Mouse (Mus musculus) lung, postnatal 0 days (tissue): ENCODE results near the gene Trmt44. TPM values are rescaled to one million over a fixed set of nuclear protein-coding genes. Genes with fewer than 3 reads are reported as not detected.

Experiments used
- ATAC-seq: fragments of 200-750 bp; cut with Nextera tagmentation; 2 replicates; pipeline ENCODE4 v1.8.0; 2017; ENCODE audit warnings: moderate library complexity
- DNase-seq: peaks from one replicate; pipeline ENCODE4 v3.0.0-alpha.2; 2016; ENCODE audit warnings: low spot score
- H3K27ac ChIP-seq: fragments of 300-500 bp; sonication (generic); 2 replicates; pipeline ENCODE4 v1.5.1; 2014; ENCODE audit warnings: antibody characterized with exemption, mild to moderate bottlenecking, low read length, mixed read lengths
- H3K27me3 ChIP-seq: fragments of 300-500 bp; sonication (generic); replicated peaks from 2 replicates; pipeline ENCODE4 v1.6.1; 2014; ENCODE audit warnings: low read length, mixed read lengths; ENCODE audit not compliant: insufficient read depth
- H3K36me3 ChIP-seq: fragments of 300-500 bp; sonication (generic); 2 replicates; pipeline ENCODE4 v1.6.1; 2014; ENCODE audit warnings: low read length, mixed read lengths; ENCODE audit not compliant: insufficient read depth
- H3K4me1 ChIP-seq: fragments of 300-500 bp; sonication (generic); 2 replicates; pipeline ENCODE4 v1.6.1; 2014; ENCODE audit warnings: antibody characterized with exemption, low read depth, low read length, mixed read lengths; ENCODE audit not compliant: insufficient read depth
- H3K4me2 ChIP-seq: fragments of 300-500 bp; sonication (generic); replicated peaks from 2 replicates; pipeline ENCODE4 v1.6.1; 2014; ENCODE audit warnings: low read depth, mild to moderate bottlenecking, low read length, moderate library complexity, mixed read lengths
- H3K4me3 ChIP-seq: fragments of 300-500 bp; sonication (generic); 2 replicates; pipeline ENCODE4 v1.5.1; 2014; ENCODE audit warnings: low read depth, low read length
- H3K9ac ChIP-seq: fragments of 300-500 bp; sonication (generic); replicated peaks from 2 replicates; pipeline ENCODE4 v1.6.1; 2014; ENCODE audit warnings: low read depth, mild to moderate bottlenecking
- H3K9me3 ChIP-seq: fragments of 300-500 bp; sonication (generic); 2 replicates; pipeline ENCODE4 v1.6.1; 2016; ENCODE audit warnings: low read length, mixed read lengths
- CTCF ChIP-seq: IDR thresholded peaks from 2 replicates; pipeline ENCODE4 v1.5.1; 2016; ENCODE audit warnings: antibody characterized with exemption, mild to moderate bottlenecking
- EP300 ChIP-seq: IDR thresholded peaks from 2 replicates; pipeline ENCODE4 v1.6.1; 2016; ENCODE audit warnings: antibody characterized with exemption, mild to moderate bottlenecking, control low read depth
- WGBS: fragments of 180-500 bp; shearing (Covaris S2); extraction: QIAGEN DNeasy Blood & Tissue Kit; methylation state at CpG from one replicate; pipeline ENCODE4 v1.1.7; 2014; 5-methylcytosine and 5-hydroxymethylcytosine counted together
- polyA plus RNA-seq: library from polyadenylated mRNA; unstranded; fragments of >200 nt; fragmentation: Nextera tagmentation; extraction: Ambion mirVana; gene quantifications from 2 replicates; pipeline ENCODE4 v1.2.1, GENCODE M21; 2015

The Trmt44 gene
- polyA plus RNA-seq = 3.4 and 4.4 TPM in 2 replicates

GRCm38 (mm10) chr5:35574653-35575599, at the start of gene Trmt44:
Gene Trmt44, minus strand, starts transcription at chr5:35575070.
- H3K4me3 ChIP-seq = peak within 1 kb of the TSS; percentile 74
- TF ChIP-seq CTCF (no peak), EP300 (no peak)
- H3K27me3 ChIP-seq = no peaks in the 10 kb centered on the region
- 3% methylated on average over 56 of the region's 56 CpGs for WGBS
- H3K9me3 ChIP-seq = no peaks in the 10 kb centered on the region
- peak within 1 kb of the TSS; percentile 77 for H3K9ac ChIP-seq
- DNase-seq = peak; percentile 94
- peak within 1 kb of the TSS; percentile 48 for H3K27ac ChIP-seq
- H3K4me1 ChIP-seq = peaks cover 10% of the 10 kb centered on the region; the same call in 1 of the 2 replicates
- peaks cover 20% of the 10 kb centered on the region; the same call in 1 of the 2 replicates for H3K36me3 ChIP-seq
- peak within 1 kb of the TSS; percentile 90 for H3K4me2 ChIP-seq
- ATAC-seq = peak; percentile 99

GRCm38 (mm10) chr5:35623831-35624230, 49.0 kb upstream of the Trmt44 start:
- no peak for ATAC-seq
- no peak for TF ChIP-seq CTCF
- TF ChIP-seq EP300 = no peak

GRCm38 (mm10) chr5:35621114-35621513, 46.2 kb upstream of the Trmt44 start:
- TF ChIP-seq CTCF (no peak), EP300 (no peak)
- Histone ChIP-seq H3K4me2 (no peak overlapping the region), H3K27me3 (no peaks in the 10 kb centered on the region), H3K4me1 (peaks cover 9% of the 10 kb centered on the region; the same call in 1 of the 2 replicates), H3K36me3 (no peaks in the 10 kb centered on the region), H3K4me3 (no peak overlapping the region), H3K27ac (no peak overlapping the region), H3K9ac (no peak overlapping the region), H3K9me3 (no peaks in the 10 kb centered on the region)
- ATAC-seq (no peak), DNase-seq (no peak)
- 29% methylated on average over 4 of the region's 4 CpGs for WGBS

More at GRCm38 (mm10) chr5:35623831-35624230, 49.0 kb upstream of the Trmt44 start:
- Histone ChIP-seq H3K27ac (no peak overlapping the region), H3K4me1 (peaks cover 6% of the 10 kb centered on the region; the same call in 1 of the 2 replicates), H3K4me2 (no peak overlapping the region), H3K9ac (no peak overlapping the region), H3K4me3 (no peak overlapping the region), H3K27me3 (no peaks in the 10 kb centered on the region), H3K36me3 (no peaks in the 10 kb centered on the region), H3K9me3 (no peaks in the 10 kb centered on the region)
- no peak for DNase-seq

GRCm38 (mm10) chr5:35616943-35617342, 42.1 kb upstream of the Trmt44 start:
- Histone ChIP-seq H3K9ac (no peak overlapping the region), H3K4me3 (no peak overlapping the region), H3K36me3 (no peaks in the 10 kb centered on the region), H3K4me1 (peaks cover 2% of the 10 kb centered on the region; the same call in 1 of the 2 replicates), H3K9me3 (no peaks in the 10 kb centered on the region), H3K4me2 (no peak overlapping the region), H3K27ac (no peak overlapping the region), H3K27me3 (no peaks in the 10 kb centered on the region)
- ATAC-seq (peak; percentile 41), DNase-seq (peak; percentile 55)
- TF ChIP-seq CTCF (no peak), EP300 (no peak)
- 48% methylated on average over 5 of the region's 5 CpGs for WGBS

GRCm38 (mm10) chr5:35612722-35613121, 37.9 kb upstream of the Trmt44 start:
- no peaks in the 10 kb centered on the region for H3K9me3 ChIP-seq
- no peak overlapping the region for H3K27ac ChIP-seq
- H3K9ac ChIP-seq = no peak overlapping the region
- ATAC-seq (no peak), DNase-seq (no peak)
- H3K4me2 ChIP-seq = no peak overlapping the region
- H3K4me1 ChIP-seq = peaks cover 1% of the 10 kb centered on the region; the same call in 1 of the 2 replicates
- H3K36me3 ChIP-seq = no peaks in the 10 kb centered on the region
- no peaks in the 10 kb centered on the region for H3K27me3 ChIP-seq
- no peak overlapping the region for H3K4me3 ChIP-seq
- 81% methylated on average over 8 of the region's 8 CpGs for WGBS
- no peak for TF ChIP-seq CTCF
- TF ChIP-seq EP300 = no peak

- no peak for ATAC-seq
- Histone ChIP-seq H3K4me1 (no peaks in the 10 kb centered on the region), H3K4me3 (no peak overlapping the region), H3K9ac (no peak overlapping the region), H3K4me2 (no peak overlapping the region), H3K9me3 (no peaks in the 10 kb centered on the region), H3K27me3 (no peaks in the 10 kb centered on the region), H3K36me3 (no peaks in the 10 kb centered on the region), H3K27ac (no peak overlapping the region)
- no peak for TF ChIP-seq CTCF
- no peak for TF ChIP-seq EP300
- DNase-seq = no peak
- WGBS = 71% methylated on average over 11 of the region's 11 CpGs
These were observed 37.0 kb upstream of the Trmt44 start for GRCm38 (mm10) chr5:35611900-35612299.
